Mouse (Mus musculus): ENCODE measurements around the gene 9330182O14Rik. TPM values are rescaled to one million over a fixed set of nuclear protein-coding genes. Genes with fewer than 3 reads are reported as not detected.
A peak's percentile ranks its signal among the peaks of the same experiment; 100 is the strongest.

Gene 9330182O14Rik
- total RNA-seq, 1 experiment: not detected

GRCm38 (mm10) chr15:40166560-40167275 is 32.6 kb downstream of the 9330182O14Rik start:
- TF ChIP-seq MAFK (IDR thresholded peaks at IDR 0.05; ENCODE audit: insufficient read depth, low read depth, low read length): no peak
- TF ChIP-seq ZC3H11A (IDR thresholded peaks at IDR 0.05; ENCODE audit: borderline replicate concordance, low read depth, low read length): peak; percentile 70
- no peak for TF ChIP-seq CHD2 (IDR thresholded peaks at IDR 0.05; ENCODE audit: low read depth, low read length)
- peak; percentile 99 for TF ChIP-seq ZNF384 (IDR thresholded peaks at IDR 0.05; ENCODE audit: low read depth, low read length)
- TF ChIP-seq HCFC1 (IDR thresholded peaks at IDR 0.05; ENCODE audit: borderline replicate concordance, insufficient read depth, low read length): no peak
- in situ Hi-C loops (cut with MboI; ENCODE audit: low sequenced_read_pairs in 2 of 2, unreplicated experiment in 2 of 2): no loop called here
- peak; percentile 24 for DNase-seq (ENCODE audit: low read depth, low spot score)

GRCm38 (mm10) chr15:40167276-40168139 is 33.3 kb downstream of the 9330182O14Rik start:
- in situ Hi-C loops (cut with MboI; ENCODE audit: low sequenced_read_pairs in 2 of 2, unreplicated experiment in 2 of 2): no loop called here
- no peak overlapping the region for H3K9ac ChIP-seq (ENCODE audit: insufficient read depth, low read depth, low read length, poor library complexity, severe bottlenecking)
- no peak overlapping the region for H3K27ac ChIP-seq (ENCODE audit: insufficient read depth, low read depth, low read length, poor library complexity, severe bottlenecking)
- no peaks in the 10 kb centered on the region for H3K36me3 ChIP-seq (ENCODE audit: control insufficient read depth, insufficient read depth, low read length, poor library complexity, severe bottlenecking)
- no peak overlapping the region for H3K4me3 ChIP-seq (ENCODE audit: insufficient read depth in 1 of 2, low read depth in 1 of 2, low read length in 2 of 2, poor library complexity in 1 of 2, severe bottlenecking in 1 of 2)
- no peak for DNase-seq (ENCODE audit: low read depth, low spot score)
- no peaks in the 10 kb centered on the region for H3K4me1 ChIP-seq (ENCODE audit: control insufficient read depth in 2 of 2, insufficient read depth in 2 of 2, low read length in 2 of 2, poor library complexity in 1 of 2)
- TF ChIP-seq HCFC1 (IDR thresholded peaks at IDR 0.05; ENCODE audit: borderline replicate concordance, insufficient read depth, low read length): no peak
- no peak for TF ChIP-seq ZNF384 (IDR thresholded peaks at IDR 0.05; ENCODE audit: low read depth, low read length)
- H3K9me3 ChIP-seq (ENCODE audit: control insufficient read depth, insufficient read depth, low read depth, low read length): no peaks in the 10 kb centered on the region

More at GRCm38 (mm10) chr15:40166560-40167275, 32.6 kb downstream of the 9330182O14Rik start:
- H3K36me3 ChIP-seq (ENCODE audit: control insufficient read depth, insufficient read depth, low read length, poor library complexity, severe bottlenecking): no peaks in the 10 kb centered on the region
- no peak overlapping the region for H3K27ac ChIP-seq (ENCODE audit: insufficient read depth, low read depth, low read length, poor library complexity, severe bottlenecking)
- H3K9me3 ChIP-seq (ENCODE audit: control insufficient read depth, insufficient read depth, low read depth, low read length): no peaks in the 10 kb centered on the region
- H3K9ac ChIP-seq (ENCODE audit: insufficient read depth, low read depth, low read length, poor library complexity, severe bottlenecking): no peak overlapping the region
- H3K4me3 ChIP-seq (ENCODE audit: insufficient read depth in 1 of 2, low read depth in 1 of 2, low read length in 2 of 2, poor library complexity in 1 of 2, severe bottlenecking in 1 of 2): no peak overlapping the region
- H3K4me1 ChIP-seq (ENCODE audit: control insufficient read depth in 2 of 2, insufficient read depth in 2 of 2, low read length in 2 of 2, poor library complexity in 1 of 2): no peaks in the 10 kb centered on the region

- Histone ChIP-seq H3K9me3 (ENCODE audit: control insufficient read depth, insufficient read depth, low read depth, low read length) (no peaks in the 10 kb centered on the region), H3K27ac (ENCODE audit: insufficient read depth, low read depth, low read length, poor library complexity, severe bottlenecking) (no peak overlapping the region), H3K4me1 (ENCODE audit: control insufficient read depth in 2 of 2, insufficient read depth in 2 of 2, low read length in 2 of 2, poor library complexity in 1 of 2) (no peaks in the 10 kb centered on the region), H3K4me3 (ENCODE audit: insufficient read depth in 1 of 2, low read depth in 1 of 2, low read length in 2 of 2, poor library complexity in 1 of 2, severe bottlenecking in 1 of 2) (no peak overlapping the region), H3K9ac (ENCODE audit: insufficient read depth, low read depth, low read length, poor library complexity, severe bottlenecking) (no peak overlapping the region), H3K36me3 (ENCODE audit: control insufficient read depth, insufficient read depth, low read length, poor library complexity, severe bottlenecking) (no peaks in the 10 kb centered on the region)
- TF ChIP-seq ZNF384 (IDR thresholded peaks at IDR 0.05; ENCODE audit: low read depth, low read length) (no peak), MAFK (IDR thresholded peaks at IDR 0.05; ENCODE audit: insufficient read depth, low read depth, low read length) (no peak), ZC3H11A (IDR thresholded peaks at IDR 0.05; ENCODE audit: borderline replicate concordance, low read depth, low read length) (no peak), CHD2 (IDR thresholded peaks at IDR 0.05; ENCODE audit: low read depth, low read length) (no peak), HCFC1 (IDR thresholded peaks at IDR 0.05; ENCODE audit: borderline replicate concordance, insufficient read depth, low read length) (no peak)
- in situ Hi-C loops (cut with MboI; ENCODE audit: low sequenced_read_pairs in 2 of 2, unreplicated experiment in 2 of 2): no loop called here
- no peak for DNase-seq (ENCODE audit: low read depth, low spot score)
These were observed 34.0 kb downstream of the 9330182O14Rik start for GRCm38 (mm10) chr15:40168140-40168688.

- DNase-seq (ENCODE audit: low read depth, low spot score): no peak
- no peak overlapping the region for H3K27ac ChIP-seq (ENCODE audit: insufficient read depth, low read depth, low read length, poor library complexity, severe bottlenecking)
- no peak overlapping the region for H3K9ac ChIP-seq (ENCODE audit: insufficient read depth, low read depth, low read length, poor library complexity, severe bottlenecking)
- in situ Hi-C loops (cut with MboI; ENCODE audit: low sequenced_read_pairs in 2 of 2, unreplicated experiment in 2 of 2): no loop called here
- no peaks in the 10 kb centered on the region for H3K9me3 ChIP-seq (ENCODE audit: control insufficient read depth, insufficient read depth, low read depth, low read length)
- no peaks in the 10 kb centered on the region for H3K36me3 ChIP-seq (ENCODE audit: control insufficient read depth, insufficient read depth, low read length, poor library complexity, severe bottlenecking)
- no peaks in the 10 kb centered on the region for H3K4me1 ChIP-seq (ENCODE audit: control insufficient read depth in 2 of 2, insufficient read depth in 2 of 2, low read length in 2 of 2, poor library complexity in 1 of 2)
- TF ChIP-seq ZC3H11A (IDR thresholded peaks at IDR 0.05; ENCODE audit: borderline replicate concordance, low read depth, low read length) (no peak), MAFK (IDR thresholded peaks at IDR 0.05; ENCODE audit: insufficient read depth, low read depth, low read length) (no peak), ZNF384 (IDR thresholded peaks at IDR 0.05; ENCODE audit: low read depth, low read length) (no peak), HCFC1 (IDR thresholded peaks at IDR 0.05; ENCODE audit: borderline replicate concordance, insufficient read depth, low read length) (no peak)
- no peak overlapping the region for H3K4me3 ChIP-seq (ENCODE audit: insufficient read depth in 1 of 2, low read depth in 1 of 2, low read length in 2 of 2, poor library complexity in 1 of 2, severe bottlenecking in 1 of 2)
These were observed 34.9 kb downstream of the 9330182O14Rik start for GRCm38 (mm10) chr15:40169061-40169460.

All from ES-E14 (cell line).